Mouse (Mus musculus) brain, embryonic 14.5 days (tissue): ENCODE measurements at regions not wholly inside any gene's neighbourhood (a gene's known extent, or its start where the extent isn't known, plus 50 kb on each side); places are given as distances from the start of the nearest gene placed in this dataset.

ENCODE experiments used
- CTCF ChIP-seq: fragments of 200-500 bp; IDR thresholded peaks from 2 replicates; pipeline ENCODE4 v1.5.1; 2012; ENCODE audit warnings: inconsistent platforms, mild to moderate bottlenecking, moderate library complexity, borderline replicate concordance; ENCODE audit not compliant: insufficient read depth, insufficient read length; ENCODE audit errors: extremely low read depth
- POLR2A ChIP-seq: fragments of 200-500 bp; IDR thresholded peaks from 2 replicates; pipeline ENCODE4 v1.6.1; 2012; ENCODE audit warnings: mild to moderate bottlenecking, inconsistent platforms, borderline replicate concordance; ENCODE audit not compliant: poor library complexity, insufficient read depth, insufficient read length, severe bottlenecking; ENCODE audit errors: extremely low read depth

DNA sequence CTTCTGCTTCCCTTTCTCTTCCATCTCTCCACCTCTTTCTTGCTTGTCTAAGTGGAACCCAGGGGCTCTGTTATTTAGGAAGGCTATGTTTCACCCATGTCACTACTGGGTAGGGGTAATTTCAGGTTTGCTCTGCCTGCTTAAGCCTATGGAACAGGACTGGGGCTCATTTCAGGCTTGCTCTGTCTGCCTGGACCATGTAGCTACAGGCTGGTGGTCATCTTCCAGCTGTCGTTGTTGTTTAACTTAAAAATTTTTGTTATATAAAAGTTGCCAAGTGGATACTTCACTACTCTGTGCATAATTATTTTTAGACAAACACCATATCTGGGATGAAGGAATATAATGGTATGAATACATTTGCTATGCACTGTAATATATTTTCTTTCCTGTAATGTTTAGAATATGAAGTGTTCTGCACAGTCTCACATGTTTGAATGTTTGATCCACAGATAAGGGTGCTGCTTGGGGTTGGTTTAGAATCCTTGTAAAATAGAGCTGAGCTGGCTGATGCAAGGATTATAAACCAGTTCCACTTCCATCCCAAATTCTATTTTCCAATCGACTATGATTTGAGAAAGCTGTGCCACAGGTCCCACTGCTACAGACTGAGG, 2960.0 kb upstream of the Lrrc6 start:
- TF ChIP-seq CTCF = no peak
- no peak for TF ChIP-seq POLR2A
